Mouse (Mus musculus) stomach, postnatal 0 days (tissue): ENCODE results near the gene Polr3h.

Experiments
- CTCF ChIP-seq: IDR thresholded peaks from 2 replicates; pipeline ENCODE4 v1.5.1; 2016; ENCODE audit warnings: antibody characterized with exemption, low read depth, mild to moderate bottlenecking, moderate library complexity
- EP300 ChIP-seq: optimal IDR thresholded peaks from 2 replicates; pipeline ENCODE3; 2016; ENCODE audit warnings: antibody characterized with exemption

GRCm38 (mm10) chr15:81940219-81940618, 14.2 kb upstream of the Polr3h start:
- TF ChIP-seq CTCF (no peak), EP300 (no peak)
